Mouse (Mus musculus) midbrain, embryonic 13.5 days (tissue): ENCODE results near the gene Cmip. TPM values are rescaled to one million over a fixed set of nuclear protein-coding genes. Genes with fewer than 3 reads are reported as not detected.

Source experiments
- ATAC-seq: fragments of 200-750 bp; cut with Nextera tagmentation; 2 replicates; pipeline ENCODE4 v1.8.0; 2017; ENCODE audit warnings: mild to moderate bottlenecking, moderate TSS enrichment, moderate library complexity
- H3K27ac ChIP-seq: fragments of 300-500 bp; sonication (generic); 2 replicates; pipeline ENCODE4 v1.5.1; 2015; ENCODE audit warnings: inconsistent platforms, mild to moderate bottlenecking, moderate library complexity
- H3K27me3 ChIP-seq: fragments of 300-500 bp; sonication (generic); 2 replicates; pipeline ENCODE4 v1.6.1; 2015; ENCODE audit warnings: mild to moderate bottlenecking, inconsistent platforms
- H3K36me3 ChIP-seq: fragments of 300-500 bp; sonication (generic); 2 replicates; pipeline ENCODE4 v1.6.1; 2015; ENCODE audit warnings: mild to moderate bottlenecking, inconsistent platforms
- H3K4me1 ChIP-seq: fragments of 300-500 bp; sonication (generic); replicated peaks from 2 replicates; pipeline ENCODE4 v1.6.1; 2015; ENCODE audit warnings: inconsistent platforms
- H3K4me2 ChIP-seq: fragments of 300-500 bp; sonication (generic); replicated peaks from 2 replicates; pipeline ENCODE4 v1.6.1; 2015; ENCODE audit warnings: moderate library complexity, mild to moderate bottlenecking, inconsistent platforms
- H3K4me3 ChIP-seq: fragments of 300-500 bp; sonication (generic); replicated peaks from 2 replicates; pipeline ENCODE4 v1.5.1; 2015; ENCODE audit warnings: mild to moderate bottlenecking, inconsistent platforms
- H3K9ac ChIP-seq: fragments of 300-500 bp; sonication (generic); replicated peaks from 2 replicates; pipeline ENCODE4 v1.6.1; 2015; ENCODE audit warnings: mild to moderate bottlenecking, inconsistent platforms
- H3K9me3 ChIP-seq: fragments of 300-500 bp; sonication (generic); 2 replicates; pipeline ENCODE4 v1.6.1; 2016; ENCODE audit warnings: mild to moderate bottlenecking, inconsistent platforms
- WGBS: fragments of 180-500 bp; shearing (Covaris S2); methylation state at CpG from one replicate; pipeline ENCODE4 v1.1.7; 2015; 5-methylcytosine and 5-hydroxymethylcytosine counted together
- polyA plus RNA-seq: library from polyadenylated mRNA; unstranded; fragments of >200 nt; fragmentation: Nextera tagmentation; extraction: Ambion mirVana; gene quantifications from 2 replicates; pipeline ENCODE4 v1.2.1, GENCODE M21; 2015

Cmip gene
- polyA plus RNA-seq, 1 experiment from 2014 or later = 65.3 TPM

DNA sequence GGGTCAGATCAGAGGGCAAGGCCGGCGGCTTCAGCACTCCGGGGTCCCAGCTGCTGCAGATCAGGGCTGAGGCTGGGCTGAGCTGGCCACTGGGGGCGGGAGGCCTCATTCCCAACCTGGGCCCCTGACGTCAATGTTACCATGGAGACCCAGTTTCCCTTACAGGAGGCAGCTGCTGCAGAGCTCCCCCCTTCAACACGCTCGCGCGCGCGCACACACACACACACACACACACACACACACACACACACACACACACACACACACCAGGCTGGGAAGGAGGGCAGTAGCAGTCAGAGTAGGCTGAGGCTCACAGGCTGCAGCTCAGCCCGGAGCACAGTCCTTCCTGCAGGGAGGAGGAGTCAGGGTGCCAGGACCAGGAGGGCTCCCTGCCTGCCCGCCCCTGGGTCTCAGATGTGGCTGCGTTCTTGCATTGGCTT lies 213.5 kb downstream of the Cmip start:
- H3K9me3 ChIP-seq = no peaks in the 10 kb centered on the region
- H3K27ac ChIP-seq = peak overlapping the region; percentile 92
- peaks cover 18% of the 10 kb centered on the region for H3K4me1 ChIP-seq
- H3K27me3 ChIP-seq = no peaks in the 10 kb centered on the region
- peak overlapping the region; percentile 25 for H3K4me3 ChIP-seq
- ATAC-seq = peak; percentile 92
- peak overlapping the region; percentile 57 for H3K4me2 ChIP-seq
- 2% methylated on average over 14 of the region's 14 CpGs for WGBS
- H3K9ac ChIP-seq = peak overlapping the region; percentile 52; the same call in 1 of the 2 replicates
- no peaks in the 10 kb centered on the region for H3K36me3 ChIP-seq

DNA sequence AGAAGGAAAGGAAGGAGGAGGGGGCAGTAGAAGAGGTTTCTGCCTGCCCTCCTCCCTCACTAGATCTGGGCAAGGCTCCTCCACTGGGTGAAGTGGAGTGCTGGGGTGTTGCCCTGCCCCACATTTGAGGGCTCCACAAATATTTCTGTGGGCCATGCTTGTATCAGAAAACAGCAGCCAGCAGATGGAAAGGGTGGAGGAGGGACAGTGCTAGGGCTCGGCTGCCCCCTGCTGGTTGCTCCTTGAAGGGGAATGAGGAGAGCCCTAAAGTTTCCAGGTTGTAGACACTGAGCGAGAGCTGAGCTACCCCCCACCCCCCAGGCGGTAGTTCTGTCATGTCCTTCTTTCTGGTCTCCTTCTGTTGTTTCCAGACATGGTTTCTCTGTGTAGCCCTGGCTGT lies 214.3 kb downstream of the Cmip start:
- Histone ChIP-seq H3K9ac (peak overlapping the region; percentile 40; the same call in 1 of the 2 replicates), H3K36me3 (no peaks in the 10 kb centered on the region), H3K27ac (peak overlapping the region; percentile 92), H3K9me3 (no peaks in the 10 kb centered on the region), H3K4me1 (peaks cover 18% of the 10 kb centered on the region), H3K27me3 (no peaks in the 10 kb centered on the region), H3K4me2 (no peak overlapping the region), H3K4me3 (no peak overlapping the region)
- ATAC-seq = peak; percentile 21; the same call in 1 of the 2 replicates
- WGBS = 35% methylated on average over 3 of the region's 3 CpGs

DNA sequence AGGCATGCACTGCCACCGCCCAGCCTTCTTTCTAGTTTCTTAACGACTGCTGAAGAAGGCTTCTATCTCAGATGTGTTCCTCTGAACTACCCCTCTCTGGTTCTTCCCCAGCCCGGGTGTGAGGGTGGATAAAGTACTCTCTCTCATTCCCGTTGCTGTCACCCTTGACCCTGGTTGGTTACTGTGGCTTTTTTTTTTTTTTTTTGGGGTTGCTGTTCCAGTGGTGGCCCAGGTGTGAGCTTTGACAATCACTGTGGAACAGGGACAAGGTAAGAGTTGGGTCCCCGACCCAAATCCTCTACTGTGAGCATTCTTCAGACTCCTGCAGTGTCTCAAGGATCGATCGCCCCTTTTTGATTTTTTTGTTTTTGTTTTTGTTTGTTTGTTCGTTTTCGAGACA lies 214.8 kb downstream of the Cmip start:
- no peaks in the 10 kb centered on the region for H3K9me3 ChIP-seq
- no peaks in the 10 kb centered on the region for H3K36me3 ChIP-seq
- 75% methylated on average over 9 of the region's 9 CpGs for WGBS
- H3K27me3 ChIP-seq = no peaks in the 10 kb centered on the region
- no peak overlapping the region for H3K9ac ChIP-seq
- no peak overlapping the region for H3K4me2 ChIP-seq
- peaks cover 18% of the 10 kb centered on the region for H3K4me1 ChIP-seq
- H3K4me3 ChIP-seq = no peak overlapping the region
- no peak overlapping the region for H3K27ac ChIP-seq
- ATAC-seq = no peak

DNA sequence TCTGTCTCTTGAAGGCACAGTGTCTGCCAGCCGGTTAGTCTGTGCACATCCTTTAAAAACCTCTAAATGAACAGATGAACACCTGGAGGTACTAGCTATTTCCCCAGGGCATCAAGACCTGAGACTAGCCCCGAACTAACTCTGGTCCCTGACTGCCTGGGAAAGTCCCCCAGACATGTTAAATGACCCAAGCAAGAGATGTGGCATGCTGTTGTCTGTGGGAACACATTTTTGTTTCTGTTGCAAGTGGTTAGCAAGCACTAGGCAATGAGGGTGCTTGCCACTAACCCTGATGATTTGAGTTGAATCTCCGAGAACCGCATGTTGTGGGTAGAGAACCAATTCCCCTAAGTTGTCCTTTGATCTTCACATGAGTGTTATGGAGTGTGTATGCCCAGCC lies 215.5 kb downstream of the Cmip start:
- Histone ChIP-seq H3K9ac (no peak overlapping the region), H3K9me3 (no peaks in the 10 kb centered on the region), H3K36me3 (no peaks in the 10 kb centered on the region), H3K27me3 (no peaks in the 10 kb centered on the region), H3K4me3 (no peak overlapping the region), H3K4me2 (no peak overlapping the region), H3K4me1 (peaks cover 18% of the 10 kb centered on the region), H3K27ac (no peak overlapping the region)
- 89% methylated on average over 4 of the region's 4 CpGs for whole genome bisulfite sequencing
- no peak for ATAC-seq

DNA sequence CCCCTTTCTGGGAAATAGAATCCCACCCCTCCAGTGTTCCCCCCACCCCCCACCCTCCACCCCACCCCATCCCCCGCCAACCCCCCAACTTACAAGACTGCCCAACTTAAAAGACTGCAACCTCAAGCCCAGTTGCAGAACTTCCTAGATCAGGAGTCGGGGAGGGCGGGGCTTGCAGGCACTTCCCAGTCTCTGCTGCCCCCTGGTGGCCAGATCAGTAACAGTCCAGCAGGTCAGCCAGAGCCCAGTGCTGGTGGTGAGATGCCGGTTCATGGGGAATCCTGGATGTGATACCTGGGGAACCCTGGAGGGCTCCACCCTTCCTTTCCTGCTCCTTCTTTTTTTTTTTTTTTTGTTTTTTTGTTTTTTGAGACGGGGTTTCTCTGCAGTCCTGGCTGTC lies 218.1 kb downstream of the Cmip start:
- H3K4me1 ChIP-seq = peaks cover 13% of the 10 kb centered on the region
- H3K27me3 ChIP-seq = no peaks in the 10 kb centered on the region
- ATAC-seq = peak; percentile 29
- no peak overlapping the region for H3K4me2 ChIP-seq
- WGBS = 2% methylated on average over 5 of the region's 5 CpGs
- H3K4me3 ChIP-seq = no peak overlapping the region
- no peaks in the 10 kb centered on the region for H3K36me3 ChIP-seq
- no peaks in the 10 kb centered on the region for H3K9me3 ChIP-seq
- H3K27ac ChIP-seq = no peak overlapping the region
- H3K9ac ChIP-seq = no peak overlapping the region

DNA sequence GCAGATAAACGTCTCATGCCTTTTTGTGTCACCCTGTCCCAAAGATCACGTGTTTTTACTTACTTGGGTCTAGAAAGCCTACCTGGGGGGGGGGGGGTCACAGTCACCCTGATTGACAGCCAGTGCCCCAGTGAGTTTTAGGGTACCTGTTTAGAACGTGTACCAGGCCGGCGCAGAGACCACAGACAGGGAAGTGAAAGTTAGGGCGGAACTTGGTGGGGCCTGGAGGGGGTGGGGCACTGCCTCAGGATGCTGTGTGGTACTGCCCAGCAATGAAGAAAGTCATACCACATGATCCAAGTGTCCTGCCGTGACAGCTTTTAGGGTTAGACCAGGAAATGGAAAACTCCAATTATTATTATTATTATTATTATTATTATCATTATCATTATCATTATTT lies 219.0 kb downstream of the Cmip start:
- 81% methylated on average over 7 of the region's 7 CpGs for WGBS
- Histone ChIP-seq H3K4me2 (no peak overlapping the region), H3K4me1 (peaks cover 5% of the 10 kb centered on the region), H3K27me3 (no peaks in the 10 kb centered on the region), H3K36me3 (no peaks in the 10 kb centered on the region), H3K4me3 (no peak overlapping the region), H3K9ac (no peak overlapping the region), H3K27ac (no peak overlapping the region), H3K9me3 (no peaks in the 10 kb centered on the region)
- no peak for ATAC-seq

DNA sequence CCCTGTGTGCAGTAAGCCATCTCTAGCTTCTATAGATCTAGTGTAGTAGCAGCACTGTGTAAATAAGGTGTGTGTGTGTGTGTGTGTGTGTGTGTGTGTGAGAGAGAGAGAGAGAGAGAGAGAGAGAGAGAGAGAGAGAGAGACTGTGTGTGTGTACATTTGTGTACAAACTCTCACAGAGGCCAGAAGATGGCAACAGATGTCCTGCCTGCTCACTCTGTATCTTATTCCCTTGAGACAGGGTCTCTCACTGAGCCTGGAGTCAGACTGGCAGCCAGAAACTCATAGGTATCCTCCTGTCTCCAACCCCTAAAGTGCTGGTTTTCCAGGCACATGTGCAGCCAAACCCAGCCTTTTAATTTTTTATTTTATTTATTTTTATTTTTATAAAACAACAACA lies 221.2 kb downstream of the Cmip start:
- Histone ChIP-seq H3K4me1 (no peaks in the 10 kb centered on the region), H3K9me3 (no peaks in the 10 kb centered on the region), H3K27me3 (no peaks in the 10 kb centered on the region), H3K27ac (no peak overlapping the region), H3K4me3 (no peak overlapping the region), H3K36me3 (no peaks in the 10 kb centered on the region), H3K4me2 (no peak overlapping the region), H3K9ac (no peak overlapping the region)
- ATAC-seq = no peak

DNA sequence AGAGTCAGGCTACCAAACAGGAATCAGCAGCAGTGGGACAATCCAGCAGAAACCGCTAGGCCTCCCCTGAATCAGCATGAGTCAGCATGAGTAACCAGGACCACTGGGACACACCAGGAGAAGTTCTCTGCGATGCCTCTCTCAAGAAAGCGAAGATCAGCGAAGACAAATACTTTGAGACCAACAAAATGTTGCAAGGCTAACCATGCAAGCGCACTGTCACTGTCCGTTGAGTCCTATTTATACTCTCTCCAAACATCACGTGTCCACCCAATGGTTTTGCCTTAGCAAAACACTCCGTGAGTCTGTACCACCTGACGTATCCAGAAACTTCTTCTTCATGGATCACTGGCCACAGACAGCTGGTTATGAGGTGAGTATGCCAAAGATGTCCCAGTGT lies 223.1 kb downstream of the Cmip start:
- Histone ChIP-seq H3K27ac (no peak overlapping the region), H3K4me3 (no peak overlapping the region), H3K9ac (no peak overlapping the region), H3K27me3 (no peaks in the 10 kb centered on the region), H3K4me1 (no peaks in the 10 kb centered on the region), H3K9me3 (no peaks in the 10 kb centered on the region), H3K4me2 (no peak overlapping the region), H3K36me3 (no peaks in the 10 kb centered on the region)
- 94% methylated on average over 9 of the region's 9 CpGs for WGBS
- no peak for ATAC-seq

DNA sequence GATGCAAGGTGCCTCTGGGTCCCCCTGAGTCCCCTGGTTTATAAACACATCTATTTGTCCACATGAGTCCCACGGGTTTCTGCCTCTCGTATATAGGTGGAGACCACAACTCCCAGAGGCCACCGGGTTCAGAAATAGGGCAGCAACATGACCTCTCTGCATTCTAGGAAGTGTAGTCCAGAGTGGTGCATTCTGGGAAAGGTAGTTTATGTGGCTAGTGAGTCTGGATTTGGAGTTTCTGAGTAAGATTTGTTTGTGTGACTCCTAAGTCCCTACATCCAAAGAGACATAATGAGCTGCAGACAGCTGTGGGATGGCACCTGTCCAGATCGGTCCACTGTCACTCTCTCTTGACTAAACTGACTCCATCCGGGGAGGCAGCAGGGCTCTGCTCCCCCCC lies 223.7 kb downstream of the Cmip start:
- H3K9ac ChIP-seq = no peak overlapping the region
- 76% methylated on average over 5 of the region's 5 CpGs for WGBS
- no peak overlapping the region for H3K27ac ChIP-seq
- no peak for ATAC-seq
- no peaks in the 10 kb centered on the region for H3K27me3 ChIP-seq
- no peaks in the 10 kb centered on the region for H3K4me1 ChIP-seq
- H3K36me3 ChIP-seq = no peaks in the 10 kb centered on the region
- no peaks in the 10 kb centered on the region for H3K9me3 ChIP-seq
- H3K4me3 ChIP-seq = no peak overlapping the region
- no peak overlapping the region for H3K4me2 ChIP-seq

DNA sequence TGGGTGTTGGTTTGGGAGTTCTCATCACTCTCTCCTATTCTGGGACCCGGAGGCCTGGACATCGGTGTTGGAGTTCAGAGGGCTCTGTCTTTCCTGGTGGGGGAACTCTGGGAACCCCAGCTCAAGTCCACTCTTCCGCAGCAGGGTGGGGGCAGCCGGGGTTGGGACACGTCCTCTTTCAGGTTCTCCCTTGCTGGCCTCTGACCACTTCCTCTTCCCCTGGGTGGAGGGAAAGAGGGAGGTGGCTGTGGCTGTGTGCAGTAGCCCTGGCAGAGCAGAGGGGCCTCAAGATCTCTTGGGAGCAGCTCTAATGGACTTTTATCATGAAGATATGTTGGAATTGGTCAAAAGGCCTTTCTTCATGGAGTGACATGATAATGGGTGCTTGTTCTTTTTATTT lies 225.0 kb downstream of the Cmip start:
- Histone ChIP-seq H3K4me3 (no peak overlapping the region), H3K9ac (no peak overlapping the region), H3K27ac (no peak overlapping the region), H3K36me3 (no peaks in the 10 kb centered on the region), H3K4me1 (no peaks in the 10 kb centered on the region), H3K27me3 (no peaks in the 10 kb centered on the region), H3K9me3 (no peaks in the 10 kb centered on the region), H3K4me2 (no peak overlapping the region)
- no peak for ATAC-seq
- WGBS = 89% methylated on average over 5 of the region's 5 CpGs

DNA sequence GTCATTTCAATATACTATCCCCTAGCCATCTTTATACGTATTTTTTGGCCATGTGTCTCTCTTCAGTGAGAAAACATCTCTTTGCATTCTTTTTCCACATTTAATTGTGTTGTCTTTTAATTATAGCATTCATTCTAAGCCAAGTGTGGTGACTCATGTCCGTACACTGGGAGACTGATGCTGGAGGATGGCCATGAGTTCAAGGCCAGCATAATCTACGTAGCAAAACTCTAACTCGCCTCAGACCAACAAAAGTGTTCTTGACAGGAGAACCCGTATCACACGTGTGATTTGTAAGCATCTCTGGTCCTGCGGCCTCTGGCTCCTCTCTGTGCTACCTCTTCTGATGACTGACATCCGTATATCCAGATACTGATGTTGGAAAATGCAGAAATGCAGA lies 227.9 kb downstream of the Cmip start:
- Histone ChIP-seq H3K4me3 (no peak overlapping the region), H3K27me3 (no peaks in the 10 kb centered on the region), H3K4me1 (no peaks in the 10 kb centered on the region), H3K36me3 (no peaks in the 10 kb centered on the region), H3K27ac (no peak overlapping the region), H3K9ac (no peak overlapping the region), H3K9me3 (no peaks in the 10 kb centered on the region), H3K4me2 (no peak overlapping the region)
- ATAC-seq = no peak
- 92% methylated on average over 8 of the region's 8 CpGs for WGBS

DNA sequence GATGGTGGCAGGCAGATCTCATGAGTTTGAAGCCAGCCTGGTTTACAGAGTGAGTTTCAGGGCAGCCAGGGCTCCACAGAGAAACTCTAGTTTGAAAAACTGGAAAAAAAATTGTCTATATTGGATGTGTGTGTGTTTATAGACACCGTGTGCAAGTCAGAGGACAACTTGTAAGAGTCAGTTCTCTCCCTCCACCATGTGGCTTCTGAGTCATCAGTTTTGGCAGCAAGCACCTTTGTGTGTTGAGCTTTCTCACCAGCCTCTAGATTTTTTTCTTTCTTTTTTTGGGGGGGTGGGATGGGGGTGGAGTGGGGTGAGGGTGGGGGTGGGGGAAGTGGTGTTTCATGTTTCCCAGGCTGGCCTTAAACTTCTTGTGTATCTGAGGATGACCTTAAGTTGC lies 228.5 kb downstream of the Cmip start:
- H3K9me3 ChIP-seq = no peaks in the 10 kb centered on the region
- H3K27ac ChIP-seq = no peak overlapping the region
- ATAC-seq = no peak
- H3K36me3 ChIP-seq = no peaks in the 10 kb centered on the region
- no peak overlapping the region for H3K4me2 ChIP-seq
- H3K27me3 ChIP-seq = no peaks in the 10 kb centered on the region
- no peak overlapping the region for H3K9ac ChIP-seq
- H3K4me1 ChIP-seq = no peaks in the 10 kb centered on the region
- H3K4me3 ChIP-seq = no peak overlapping the region
- WGBS = 86% methylated on average over 1 of the region's 1 CpGs

DNA sequence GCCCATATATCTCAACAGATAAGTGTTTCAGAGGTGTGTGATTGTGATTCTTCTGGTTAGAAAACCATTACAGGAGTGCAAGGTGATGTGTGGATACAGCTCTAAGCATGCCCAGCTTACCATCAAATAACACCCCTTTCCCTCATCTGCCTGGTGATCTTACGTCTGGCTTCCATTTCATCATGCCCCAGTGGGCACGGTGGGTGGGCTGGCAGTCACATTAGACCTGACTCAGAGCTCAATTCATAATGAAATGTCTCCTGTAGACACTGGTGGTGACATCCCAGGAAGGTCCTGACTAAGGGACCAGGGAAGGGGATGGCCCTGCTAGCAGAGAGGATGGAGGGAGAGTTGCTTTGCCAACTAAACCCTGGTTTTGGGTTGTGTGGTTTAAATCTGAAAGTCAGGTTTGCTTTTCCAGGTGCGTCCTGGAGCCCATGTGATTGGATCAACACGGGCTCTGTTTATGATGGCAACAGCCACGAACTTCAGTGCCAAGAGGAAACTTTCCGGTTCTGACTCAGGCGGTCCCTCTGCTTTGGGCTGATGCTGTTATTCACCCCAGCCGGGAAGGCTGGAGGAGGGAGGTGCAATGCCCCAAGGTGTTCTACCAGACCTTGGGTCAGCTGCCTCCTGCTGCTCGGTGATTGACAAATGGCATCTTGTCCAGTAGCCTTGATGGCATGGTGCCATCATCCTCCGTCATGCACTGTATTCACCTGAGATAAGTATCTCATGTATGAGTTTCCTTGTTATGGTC lies 231.6 kb downstream of the Cmip start:
- WGBS = 82% methylated on average over 10 of the region's 10 CpGs
- Histone ChIP-seq H3K4me2 (no peak overlapping the region), H3K36me3 (no peaks in the 10 kb centered on the region), H3K9ac (no peak overlapping the region), H3K4me1 (peaks cover 2% of the 10 kb centered on the region; the same call in 1 of the 2 replicates), H3K27ac (no peak overlapping the region), H3K4me3 (no peak overlapping the region), H3K9me3 (no peaks in the 10 kb centered on the region), H3K27me3 (no peaks in the 10 kb centered on the region)
- ATAC-seq = no peak
